Mouse (Mus musculus) layer of hippocampus, adult 18-20 months (tissue): ENCODE results near the gene Ndufa13. TPM values are rescaled to one million over a fixed set of nuclear protein-coding genes. Genes with fewer than 3 reads are reported as not detected.

ENCODE experiments used
- DNase-seq, 2 experiments: peaks; one replicate each; pipeline ENCODE4 v3.0.0; 2022; ENCODE audit warnings: low spot score in 2 of 2
- total RNA-seq, 2 experiments: library from RNA; stranded (reverse); gene quantifications; 2 replicates each; pipeline ENCODE4 v1.2.3; 2021

Ndufa13 gene
- total RNA-seq, 2 experiments from 2014 or later = 154 to 158 TPM

- no peak for DNase-seq
Measured at GRCm38 (mm10) chr8:69911917-69912316, 9.6 kb upstream of the Ndufa13 start.

GRCm38 (mm10) chr8:69907106-69907505, 4.7 kb upstream of the Ndufa13 start:
- no peak for DNase-seq

GRCm38 (mm10) chr8:69906260-69906659, 3.9 kb upstream of the Ndufa13 start:
- DNase-seq = no peak

- no peak for DNase-seq
Measured at GRCm38 (mm10) chr8:69904096-69904495, 1.7 kb upstream of the Ndufa13 start.

GRCm38 (mm10) chr8:69903063-69903542, 745 bp upstream of the Ndufa13 start:
- peak; percentile 99 to 100 for DNase-seq

- peak; percentile 95 to 98 for DNase-seq
Measured at GRCm38 (mm10) chr8:69901484-69902162, 735 bp downstream of the Ndufa13 start.

- no peak for DNase-seq
Measured at GRCm38 (mm10) chr8:69900895-69901451, 1.4 kb downstream of the Ndufa13 start.

GRCm38 (mm10) chr8:69899876-69900275, 2.5 kb downstream of the Ndufa13 start:
- DNase-seq = no peak

- DNase-seq = no peak
Measured at GRCm38 (mm10) chr8:69897857-69898256, 4.5 kb downstream of the Ndufa13 start.

GRCm38 (mm10) chr8:69895772-69896451, 6.4 kb downstream of the Ndufa13 start:
- DNase-seq = no peak

GRCm38 (mm10) chr8:69894836-69895332, 7.5 kb downstream of the Ndufa13 start:
- DNase-seq = no peak

- DNase-seq = peak in 1 of 2 experiments; percentile 59
Measured at GRCm38 (mm10) chr8:69893863-69894262, 8.5 kb downstream of the Ndufa13 start.

GRCm38 (mm10) chr8:69890813-69891241, 11.5 kb downstream of the Ndufa13 start:
- peak; percentile 65 to 81 for DNase-seq

- no peak for DNase-seq
Measured at GRCm38 (mm10) chr8:69888902-69889301, 13.5 kb downstream of the Ndufa13 start.

GRCm38 (mm10) chr8:69888244-69888866, 14.0 kb downstream of the Ndufa13 start:
- DNase-seq = no peak

- no peak for DNase-seq
Measured at GRCm38 (mm10) chr8:69887289-69888243, 14.8 kb downstream of the Ndufa13 start, which contains the start of gene Cilp2. TSS of gene Cilp2 (minus strand) at chr8:69887687.

- DNase-seq = no peak
Measured at GRCm38 (mm10) chr8:69884141-69884540, 18.2 kb downstream of the Ndufa13 start.

GRCm38 (mm10) chr8:69882833-69883600, 19.3 kb downstream of the Ndufa13 start:
- no peak for DNase-seq

GRCm38 (mm10) chr8:69882021-69882756, 20.2 kb downstream of the Ndufa13 start:
- DNase-seq = no peak
